Mouse (Mus musculus) stomach, embryonic 16.5 days (tissue): ENCODE results near the gene Spi1. TPM values are rescaled to one million over a fixed set of nuclear protein-coding genes. Genes with fewer than 3 reads are reported as not detected.

Source experiments
- ATAC-seq: fragments of 200-750 bp; cut with Nextera tagmentation; 2 replicates; pipeline ENCODE4 v1.8.0; 2017; ENCODE audit warnings: moderate number of reproducible peaks, moderate TSS enrichment; ENCODE audit not compliant: insufficient read depth, low FRiP score
- H3K27ac ChIP-seq: fragments of 300-500 bp; sonication (generic); 2 replicates; pipeline ENCODE4 v1.5.1; 2014; ENCODE audit warnings: low read length
- H3K27me3 ChIP-seq: fragments of 300-500 bp; sonication (generic); 2 replicates; pipeline ENCODE4 v1.6.1; 2014; ENCODE audit warnings: low read length, control low read depth, mixed read lengths; ENCODE audit not compliant: control insufficient read depth, insufficient read depth
- H3K36me3 ChIP-seq: fragments of 300-500 bp; sonication (generic); 2 replicates; pipeline ENCODE4 v1.6.1; 2014; ENCODE audit warnings: low read length; ENCODE audit not compliant: control insufficient read depth, insufficient read depth
- H3K4me1 ChIP-seq: fragments of 300-500 bp; sonication (generic); 2 replicates; pipeline ENCODE4 v1.6.1; 2014; ENCODE audit warnings: low read length, control low read depth, mixed read lengths; ENCODE audit not compliant: control insufficient read depth, insufficient read depth
- H3K4me2 ChIP-seq: fragments of 300-500 bp; sonication (generic); 2 replicates; pipeline ENCODE4 v1.6.1; 2014; ENCODE audit warnings: low read depth, low read length, mixed read lengths
- H3K4me3 ChIP-seq: fragments of 300-500 bp; sonication (generic); replicated peaks from 2 replicates; pipeline ENCODE4 v1.5.1; 2014; ENCODE audit warnings: mild to moderate bottlenecking, low read length
- H3K9ac ChIP-seq: fragments of 300-500 bp; sonication (generic); 2 replicates; pipeline ENCODE4 v1.6.1; 2014; ENCODE audit warnings: low read length
- H3K9me3 ChIP-seq: fragments of 300-500 bp; sonication (generic); replicated peaks from 2 replicates; pipeline ENCODE4 v1.6.1; 2016; ENCODE audit warnings: low read length, control low read depth; ENCODE audit not compliant: control insufficient read depth
- WGBS: fragments of 180-500 bp; shearing (Covaris S2); extraction: QIAGEN DNeasy Blood & Tissue Kit; methylation state at CpG from one replicate; pipeline ENCODE4 v1.1.7; 2014; 5-methylcytosine and 5-hydroxymethylcytosine counted together
- polyA plus RNA-seq: library from polyadenylated mRNA; unstranded; fragments of >200 nt; fragmentation: Nextera tagmentation; extraction: Ambion mirVana; gene quantifications from 2 replicates; pipeline ENCODE4 v1.2.1, GENCODE M21; 2015

Gene Spi1
- polyA plus RNA-seq, 1 experiment from 2014 or later = 6.7 TPM

GRCm38 (mm10) chr2:91139764-91140163 lies 57.6 kb downstream of the Spi1 start:
- Histone ChIP-seq H3K27me3 (no peaks in the 10 kb centered on the region), H3K9ac (no peak overlapping the region), H3K27ac (no peak overlapping the region), H3K36me3 (peaks cover 11% of the 10 kb centered on the region; the same call in 1 of the 2 replicates), H3K4me3 (no peak overlapping the region), H3K4me2 (no peak overlapping the region), H3K9me3 (no peaks in the 10 kb centered on the region), H3K4me1 (no peaks in the 10 kb centered on the region; the same call in 1 of the 2 replicates)
- 78% methylated on average over 8 of the region's 8 CpGs for WGBS
- no peak for ATAC-seq

GRCm38 (mm10) chr2:91142920-91143319 lies 60.7 kb downstream of the Spi1 start:
- no peaks in the 10 kb centered on the region for H3K27me3 ChIP-seq

GRCm38 (mm10) chr2:91143401-91143800 lies 61.2 kb downstream of the Spi1 start:
- no peak for ATAC-seq
- H3K27me3 ChIP-seq = no peaks in the 10 kb centered on the region
- H3K4me3 ChIP-seq = no peak overlapping the region
- no peak overlapping the region for H3K9ac ChIP-seq
- no peaks in the 10 kb centered on the region for H3K4me1 ChIP-seq
- H3K9me3 ChIP-seq = no peaks in the 10 kb centered on the region
- WGBS = 96% methylated on average over 11 of the region's 11 CpGs
- peaks cover 11% of the 10 kb centered on the region; the same call in 1 of the 2 replicates for H3K36me3 ChIP-seq
- H3K27ac ChIP-seq = no peak overlapping the region
- H3K4me2 ChIP-seq = no peak overlapping the region

More at GRCm38 (mm10) chr2:91142920-91143319, 60.7 kb downstream of the Spi1 start:
- H3K36me3 ChIP-seq = peaks cover 11% of the 10 kb centered on the region; the same call in 1 of the 2 replicates
- H3K27ac ChIP-seq = no peak overlapping the region
- 88% methylated on average over 6 of the region's 6 CpGs for WGBS
- H3K4me3 ChIP-seq = no peak overlapping the region
- no peak overlapping the region for H3K4me2 ChIP-seq
- H3K9me3 ChIP-seq = no peaks in the 10 kb centered on the region
- no peak overlapping the region for H3K9ac ChIP-seq
- no peak; the same call in 1 of the 2 replicates for ATAC-seq
- no peaks in the 10 kb centered on the region for H3K4me1 ChIP-seq

- no peak overlapping the region for H3K4me3 ChIP-seq
- no peak overlapping the region for H3K4me2 ChIP-seq
- H3K9ac ChIP-seq = no peak overlapping the region
- no peaks in the 10 kb centered on the region for H3K9me3 ChIP-seq
- H3K36me3 ChIP-seq = peaks cover 5% of the 10 kb centered on the region; the same call in 1 of the 2 replicates
- no peak overlapping the region for H3K27ac ChIP-seq
- no peaks in the 10 kb centered on the region for H3K4me1 ChIP-seq
- no peaks in the 10 kb centered on the region for H3K27me3 ChIP-seq
- ATAC-seq = no peak
Observed at GRCm38 (mm10) chr2:91148101-91148500, 65.9 kb downstream of the Spi1 start.

- Histone ChIP-seq H3K9ac (no peak overlapping the region), H3K27me3 (no peaks in the 10 kb centered on the region), H3K4me3 (no peak overlapping the region), H3K4me2 (no peak overlapping the region), H3K4me1 (no peaks in the 10 kb centered on the region), H3K36me3 (no peaks in the 10 kb centered on the region), H3K9me3 (no peaks in the 10 kb centered on the region), H3K27ac (no peak overlapping the region)
- WGBS = 63% methylated on average over 1 of the region's 1 CpGs
- ATAC-seq = no peak
Observed at GRCm38 (mm10) chr2:91151331-91151730, 69.1 kb downstream of the Spi1 start.

GRCm38 (mm10) chr2:91152885-91153377 lies 70.7 kb downstream of the Spi1 start:
- H3K4me2 ChIP-seq = no peak overlapping the region
- no peaks in the 10 kb centered on the region for H3K9me3 ChIP-seq
- H3K27ac ChIP-seq = no peak overlapping the region
- whole genome bisulfite sequencing = 68% methylated on average over 3 of the region's 3 CpGs
- no peaks in the 10 kb centered on the region for H3K4me1 ChIP-seq
- no peak for ATAC-seq
- H3K4me3 ChIP-seq = no peak overlapping the region
- no peak overlapping the region for H3K9ac ChIP-seq
- no peaks in the 10 kb centered on the region for H3K27me3 ChIP-seq
- no peaks in the 10 kb centered on the region for H3K36me3 ChIP-seq

- Histone ChIP-seq H3K4me1 (no peaks in the 10 kb centered on the region), H3K4me3 (no peak overlapping the region), H3K9ac (no peak overlapping the region), H3K36me3 (no peaks in the 10 kb centered on the region), H3K27ac (no peak overlapping the region), H3K9me3 (no peaks in the 10 kb centered on the region), H3K27me3 (no peaks in the 10 kb centered on the region), H3K4me2 (no peak overlapping the region)
- no peak for ATAC-seq
- 91% methylated on average over 3 of the region's 3 CpGs for WGBS
Observed at GRCm38 (mm10) chr2:91154091-91154490, 71.9 kb downstream of the Spi1 start.

- Histone ChIP-seq H3K27ac (peak overlapping the region; percentile 77), H3K4me3 (no peak overlapping the region), H3K36me3 (no peaks in the 10 kb centered on the region), H3K4me2 (no peak overlapping the region), H3K9ac (no peak overlapping the region), H3K4me1 (no peaks in the 10 kb centered on the region), H3K27me3 (no peaks in the 10 kb centered on the region), H3K9me3 (no peaks in the 10 kb centered on the region)
- ATAC-seq = peak; percentile 65; the same call in 1 of the 2 replicates
- WGBS = 32% methylated on average over 6 of the region's 6 CpGs
Observed at GRCm38 (mm10) chr2:91157002-91157752, 75.0 kb downstream of the Spi1 start.

GRCm38 (mm10) chr2:91160591-91160990 lies 78.4 kb downstream of the Spi1 start:
- H3K4me3 ChIP-seq = no peak overlapping the region
- no peaks in the 10 kb centered on the region for H3K27me3 ChIP-seq
- ATAC-seq = no peak
- H3K27ac ChIP-seq = no peak overlapping the region
- 69% methylated on average over 6 of the region's 6 CpGs for WGBS
- H3K36me3 ChIP-seq = 0 out of 2 replicates have a peak, but pooled peaks cover 2% of the 10 kb centered on the region
- H3K4me1 ChIP-seq = no peaks in the 10 kb centered on the region
- no peak overlapping the region for H3K9ac ChIP-seq
- no peak overlapping the region for H3K4me2 ChIP-seq
- no peaks in the 10 kb centered on the region for H3K9me3 ChIP-seq
